Mouse (Mus musculus) cortical plate, adult 2 months (tissue): Measurements from ENCODE around the gene Gm27021. TPM values are rescaled to one million over a fixed set of nuclear protein-coding genes. Genes with fewer than 3 reads are reported as not detected.
A peak's percentile ranks its signal among the peaks of the same experiment; 100 is the strongest.

Experiments used
- H3K27ac ChIP-seq: fragments of 200-500 bp; 2 replicates; pipeline ENCODE4 v1.5.1; 2012; ENCODE audit warnings: low read length, control low read depth, inconsistent platforms; ENCODE audit not compliant: insufficient read depth
- H3K4me1 ChIP-seq: fragments of 200-500 bp; 2 replicates; pipeline ENCODE4 v1.6.1; 2011; ENCODE audit warnings: low read length; ENCODE audit not compliant: control insufficient read depth, insufficient read depth
- H3K4me3 ChIP-seq: fragments of 200-500 bp; 2 replicates; pipeline ENCODE4 v1.5.1; 2011; ENCODE audit warnings: mild to moderate bottlenecking, low read length, control low read depth; ENCODE audit not compliant: insufficient read depth
- CTCF ChIP-seq: fragments of 200-500 bp; IDR thresholded peaks from 2 replicates; pipeline ENCODE4 v1.5.1; 2011; ENCODE audit warnings: mild to moderate bottlenecking, control low read depth, low read length; ENCODE audit not compliant: insufficient read depth; ENCODE audit errors: extremely low read depth
- POLR2A ChIP-seq: fragments of 200-500 bp; IDR thresholded peaks from 2 replicates; pipeline ENCODE4 v1.6.1; 2011; ENCODE audit warnings: mild to moderate bottlenecking, low read length, control low read depth; ENCODE audit not compliant: insufficient read depth; ENCODE audit errors: extremely low read depth
- polyA plus RNA-seq: library from polyadenylated mRNA; depleted of rRNA; stranded (reverse); fragments of >200 nt; gene quantifications from 2 replicates; pipeline ENCODE4 v1.2.3, GENCODE M21; 2012

Gm27021 gene
- polyA plus RNA-seq, 1 experiment = 1.5 TPM

- TF ChIP-seq POLR2A = no peak
- no peak for TF ChIP-seq CTCF
These were observed 31.7 kb upstream of the Gm27021 start for GRCm38 (mm10) chr8:120699565-120699964.

GRCm38 (mm10) chr8:120699079-120699478 is 31.2 kb upstream of the Gm27021 start:
- no peak overlapping the region for H3K27ac ChIP-seq
- H3K4me1 ChIP-seq = no peaks in the 10 kb centered on the region
- TF ChIP-seq CTCF = no peak
- no peak for TF ChIP-seq POLR2A
- H3K4me3 ChIP-seq = no peak overlapping the region

More at GRCm38 (mm10) chr8:120699565-120699964, 31.7 kb upstream of the Gm27021 start:
- Histone ChIP-seq H3K4me1 (no peaks in the 10 kb centered on the region), H3K27ac (peak overlapping the region; percentile 7; the same call in 1 of the 2 replicates), H3K4me3 (no peak overlapping the region)

DNA sequence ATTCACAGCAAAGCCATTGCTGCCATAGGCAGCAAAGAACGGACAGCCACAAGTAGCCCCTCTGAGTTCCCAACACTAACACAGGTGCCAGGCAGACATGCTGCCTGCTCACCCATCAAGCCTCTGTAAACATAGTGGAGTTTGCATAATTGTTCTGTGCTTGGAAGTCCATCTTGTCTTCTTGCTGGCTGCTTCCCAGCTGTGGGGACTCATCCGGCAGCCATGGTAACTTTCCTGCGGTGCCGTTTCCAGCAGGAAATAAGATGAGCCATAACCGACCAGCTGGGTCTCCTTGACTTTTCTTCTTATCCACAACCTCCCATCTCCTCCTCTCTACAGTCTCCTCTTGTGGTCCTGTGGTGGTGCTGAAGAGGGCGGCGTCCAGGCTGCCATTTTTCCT is 30.5 kb upstream of the Gm27021 start:
- no peak overlapping the region for H3K4me3 ChIP-seq
- H3K4me1 ChIP-seq = no peaks in the 10 kb centered on the region
- TF ChIP-seq POLR2A (no peak), CTCF (no peak)
- no peak overlapping the region for H3K27ac ChIP-seq

DNA sequence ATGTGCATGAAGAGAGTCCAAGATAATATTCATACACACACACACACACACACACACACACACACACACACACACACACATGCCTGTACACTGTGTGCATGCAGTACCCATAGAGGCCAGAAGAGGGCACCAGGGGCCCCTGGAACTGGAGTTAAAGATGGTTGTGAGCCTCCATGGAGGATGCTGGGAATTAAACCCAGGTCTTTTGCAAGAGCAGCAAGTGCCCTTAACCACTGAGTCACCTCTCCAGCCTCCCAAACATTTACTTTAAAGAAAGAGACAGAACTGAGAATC is 30.0 kb upstream of the Gm27021 start:
- TF ChIP-seq POLR2A (no peak), CTCF (0 out of 2 replicates have a peak, but pooled peaks have one; percentile 3)
- no peak overlapping the region for H3K27ac ChIP-seq
- no peaks in the 10 kb centered on the region for H3K4me1 ChIP-seq
- H3K4me3 ChIP-seq = no peak overlapping the region

DNA sequence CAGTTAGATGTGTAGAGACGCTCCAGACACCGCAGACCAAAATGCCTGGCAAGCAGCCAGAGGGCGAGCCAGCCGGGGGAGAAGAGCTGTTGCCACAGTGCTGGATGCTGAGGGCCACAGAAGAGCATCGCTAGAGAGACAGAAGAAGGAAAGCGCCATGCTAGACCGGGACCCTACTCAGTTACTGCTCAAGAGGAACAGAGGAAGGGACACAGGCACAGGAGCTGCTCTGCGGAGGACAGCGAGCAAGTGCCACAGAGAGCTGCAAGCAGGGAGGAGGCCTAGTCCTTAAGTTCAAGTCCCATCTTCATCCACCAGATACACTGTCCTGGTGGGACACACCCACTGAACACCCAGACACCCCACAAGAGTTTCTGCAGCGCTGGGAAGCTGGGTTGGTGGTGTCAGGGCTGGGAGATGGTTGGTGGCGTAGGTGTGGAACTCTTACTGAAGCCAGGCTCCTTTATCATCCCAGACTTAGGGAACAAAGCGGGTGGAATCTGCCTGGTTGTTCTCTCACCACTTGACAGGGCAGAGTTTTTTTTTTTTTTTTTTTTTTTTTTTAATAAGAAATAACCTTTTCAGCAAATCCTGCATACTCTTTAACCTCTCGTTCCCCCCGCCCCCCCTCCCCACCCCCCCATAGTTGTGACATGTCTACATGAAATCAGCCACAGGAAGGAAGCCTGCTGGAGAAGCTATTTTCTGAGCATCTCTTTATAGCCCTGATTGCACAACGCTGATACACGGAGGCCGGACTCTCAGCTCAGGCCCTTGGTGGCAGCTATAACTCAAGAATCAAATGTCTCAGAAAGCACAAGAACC is 29.5 kb upstream of the Gm27021 start:
- no peaks in the 10 kb centered on the region for H3K4me1 ChIP-seq
- TF ChIP-seq POLR2A (no peak), CTCF (no peak)
- H3K27ac ChIP-seq = no peak overlapping the region
- no peak overlapping the region for H3K4me3 ChIP-seq

- Histone ChIP-seq H3K27ac (no peak overlapping the region), H3K4me3 (no peak overlapping the region), H3K4me1 (no peaks in the 10 kb centered on the region)
- TF ChIP-seq CTCF = no peak
- TF ChIP-seq POLR2A = no peak
These were observed 28.7 kb upstream of the Gm27021 start for GRCm38 (mm10) chr8:120696401-120697153.

- Histone ChIP-seq H3K27ac (no peak overlapping the region), H3K4me1 (no peaks in the 10 kb centered on the region), H3K4me3 (no peak overlapping the region)
- no peak for TF ChIP-seq CTCF
- TF ChIP-seq POLR2A = no peak
These were observed 26.1 kb upstream of the Gm27021 start for GRCm38 (mm10) chr8:120693861-120694493.

GRCm38 (mm10) chr8:120692934-120693333 is 25.1 kb upstream of the Gm27021 start:
- no peaks in the 10 kb centered on the region for H3K4me1 ChIP-seq

GRCm38 (mm10) chr8:120688511-120688910 is 20.6 kb upstream of the Gm27021 start:
- TF ChIP-seq POLR2A = no peak
- TF ChIP-seq CTCF = no peak
- H3K27ac ChIP-seq = no peak overlapping the region
- no peak overlapping the region for H3K4me3 ChIP-seq
- no peaks in the 10 kb centered on the region for H3K4me1 ChIP-seq

More at GRCm38 (mm10) chr8:120692934-120693333, 25.1 kb upstream of the Gm27021 start:
- no peak overlapping the region for H3K4me3 ChIP-seq
- no peak for TF ChIP-seq POLR2A
- no peak for TF ChIP-seq CTCF
- H3K27ac ChIP-seq = no peak overlapping the region
